Mouse (Mus musculus) liver, embryonic 14.5 days (tissue): Measurements from ENCODE around the gene Itga10.

Experiments
- CTCF ChIP-seq: IDR thresholded peaks from 2 replicates; pipeline ENCODE4 v1.5.1; 2016; ENCODE audit warnings: antibody characterized with exemption, low read depth, control low read depth
- EP300 ChIP-seq: IDR thresholded peaks from 2 replicates; pipeline ENCODE4 v1.6.1; 2016; ENCODE audit warnings: antibody characterized with exemption, low read depth

DNA sequence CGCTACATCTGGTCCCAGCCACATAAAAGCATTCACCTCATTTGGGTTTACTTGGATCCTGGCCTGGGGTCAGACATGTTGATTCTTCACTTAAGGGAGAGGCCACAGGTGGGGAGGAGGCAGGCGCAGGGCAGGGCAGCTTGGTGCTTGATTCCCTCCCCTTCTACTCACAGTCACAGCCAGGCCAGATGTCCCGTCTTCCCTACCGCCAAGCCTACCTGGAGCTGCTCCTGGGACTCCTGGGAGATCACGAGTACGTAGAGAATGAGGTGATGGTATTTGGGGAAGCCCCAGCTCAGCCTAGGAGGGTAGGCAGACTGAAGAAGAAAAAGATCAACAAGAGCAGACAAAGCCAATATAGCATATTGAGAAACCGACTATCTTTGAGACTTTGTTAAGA lies 61.6 kb downstream of the Itga10 start:
- TF ChIP-seq CTCF: no peak
- no peak for TF ChIP-seq EP300
